Mouse (Mus musculus) urinary bladder, postnatal 4 days (tissue): ENCODE measurements at regions not wholly inside any gene's neighbourhood (a gene's known extent, or its start where the extent isn't known, plus 50 kb on each side); places are given as distances from the start of the nearest gene placed in this dataset.

Experiments
- DNase-seq, 2 experiments: peaks; one replicate each; pipeline ENCODE4 v3.0.0; 2021 to 2022; ENCODE audit warnings: low spot score in 2 of 2

- no peak for DNase-seq
Measured at GRCm38 (mm10) chr17:87867611-87868010, 53.2 kb upstream of the Rpl36-ps4 start.

- peak in 1 of 2 experiments; percentile 57 for DNase-seq
Measured at GRCm38 (mm10) chr17:87866719-87867318, 54.0 kb upstream of the Rpl36-ps4 start.

- no peak for DNase-seq
Measured at GRCm38 (mm10) chr17:87866165-87866564, 54.6 kb upstream of the Rpl36-ps4 start.

GRCm38 (mm10) chr17:87865439-87865838, 55.3 kb upstream of the Rpl36-ps4 start:
- no peak for DNase-seq

GRCm38 (mm10) chr17:87864842-87865241, 55.9 kb upstream of the Rpl36-ps4 start:
- peak in 1 of 2 experiments; percentile 50 for DNase-seq

GRCm38 (mm10) chr17:87861587-87861986, 59.2 kb upstream of the Rpl36-ps4 start:
- DNase-seq: peak in 1 of 2 experiments; percentile 50

- DNase-seq: no peak
Measured at GRCm38 (mm10) chr17:87851456-87851855, 53.7 kb upstream of the Kcnk12 start.

GRCm38 (mm10) chr17:87849897-87850296, 52.1 kb upstream of the Kcnk12 start:
- no peak for DNase-seq

GRCm38 (mm10) chr17:87849421-87849820, 51.6 kb upstream of the Kcnk12 start:
- DNase-seq: no peak

GRCm38 (mm10) chr17:87848964-87849363, 51.2 kb upstream of the Kcnk12 start:
- DNase-seq: no peak
